Mouse (Mus musculus) limb, embryonic 13.5 days (tissue): ENCODE measurements at regions not wholly inside any gene's neighbourhood (a gene's known extent, or its start where the extent isn't known, plus 50 kb on each side); places are given as distances from the start of the nearest gene placed in this dataset.

ENCODE experiments used
- ATAC-seq: fragments of 200-750 bp; cut with Nextera tagmentation; 2 replicates; pipeline ENCODE4 v1.8.0; 2017; ENCODE audit warnings: low read depth, moderate number of reproducible peaks, moderate TSS enrichment; ENCODE audit not compliant: low FRiP score
- H3K27ac ChIP-seq: fragments of 300-500 bp; sonication (generic); 2 replicates; pipeline ENCODE4 v1.5.1; 2015; ENCODE audit warnings: inconsistent platforms, mild to moderate bottlenecking, moderate library complexity
- H3K27me3 ChIP-seq: fragments of 300-500 bp; sonication (generic); 2 replicates; pipeline ENCODE4 v1.6.1; 2015; ENCODE audit warnings: mild to moderate bottlenecking, inconsistent platforms
- H3K36me3 ChIP-seq: fragments of 300-500 bp; sonication (generic); 2 replicates; pipeline ENCODE4 v1.6.1; 2015; ENCODE audit warnings: inconsistent platforms, mild to moderate bottlenecking, moderate library complexity
- H3K4me1 ChIP-seq: fragments of 300-500 bp; sonication (generic); 2 replicates; pipeline ENCODE4 v1.6.1; 2015; ENCODE audit warnings: inconsistent platforms
- H3K4me2 ChIP-seq: fragments of 300-500 bp; sonication (generic); replicated peaks from 2 replicates; pipeline ENCODE4 v1.6.1; 2015; ENCODE audit warnings: inconsistent platforms, mild to moderate bottlenecking, moderate library complexity
- H3K4me3 ChIP-seq: fragments of 300-500 bp; sonication (generic); 2 replicates; pipeline ENCODE4 v1.5.1; 2015; ENCODE audit warnings: moderate library complexity, mild to moderate bottlenecking, inconsistent platforms
- H3K9ac ChIP-seq: fragments of 300-500 bp; sonication (generic); 2 replicates; pipeline ENCODE4 v1.6.1; 2015; ENCODE audit warnings: mild to moderate bottlenecking, inconsistent platforms
- H3K9me3 ChIP-seq: fragments of 300-500 bp; sonication (generic); 2 replicates; pipeline ENCODE4 v1.6.1; 2016; ENCODE audit warnings: inconsistent platforms
- WGBS: fragments of 180-500 bp; shearing (Covaris S2); methylation state at CpG from one replicate; pipeline ENCODE4 v1.1.7; 2015; 5-methylcytosine and 5-hydroxymethylcytosine counted together

- Histone ChIP-seq H3K9me3 (no peaks in the 10 kb centered on the region), H3K36me3 (no peaks in the 10 kb centered on the region), H3K9ac (no peak overlapping the region), H3K4me1 (no peaks in the 10 kb centered on the region), H3K4me3 (no peak overlapping the region), H3K27me3 (peaks cover 17% of the 10 kb centered on the region), H3K4me2 (no peak overlapping the region), H3K27ac (no peak overlapping the region)
- 6% methylated on average over 3 of the region's 3 CpGs for WGBS
- peak; percentile 48; the same call in 1 of the 2 replicates for ATAC-seq
These were observed 257.5 kb downstream of the Foxa2 start for GRCm38 (mm10) chr2:147789268-147789667.

- no peaks in the 10 kb centered on the region for H3K9me3 ChIP-seq
- H3K36me3 ChIP-seq, result no peaks in the 10 kb centered on the region
- ATAC-seq, result no peak
- H3K4me1 ChIP-seq, result no peaks in the 10 kb centered on the region
- no peak overlapping the region for H3K4me2 ChIP-seq
- peaks cover 17% of the 10 kb centered on the region for H3K27me3 ChIP-seq
- WGBS, result 69% methylated on average over 3 of the region's 3 CpGs
- no peak overlapping the region for H3K9ac ChIP-seq
- no peak overlapping the region for H3K27ac ChIP-seq
- H3K4me3 ChIP-seq, result no peak overlapping the region
These were observed 258.8 kb downstream of the Foxa2 start for GRCm38 (mm10) chr2:147788001-147788400.

GRCm38 (mm10) chr2:147782496-147782895 lies 264.3 kb downstream of the Foxa2 start:
- Histone ChIP-seq H3K4me1 (no peaks in the 10 kb centered on the region), H3K9me3 (no peaks in the 10 kb centered on the region), H3K27ac (no peak overlapping the region), H3K4me3 (no peak overlapping the region), H3K27me3 (no peaks in the 10 kb centered on the region), H3K4me2 (no peak overlapping the region), H3K36me3 (no peaks in the 10 kb centered on the region), H3K9ac (no peak overlapping the region)
- ATAC-seq, result no peak
- WGBS, result 62% methylated on average over 2 of the region's 2 CpGs

GRCm38 (mm10) chr2:147776316-147776715 lies 270.5 kb downstream of the Foxa2 start:
- H3K9me3 ChIP-seq, result no peaks in the 10 kb centered on the region
- 73% methylated on average over 2 of the region's 2 CpGs for WGBS
- H3K4me1 ChIP-seq, result no peaks in the 10 kb centered on the region

GRCm38 (mm10) chr2:147772579-147772978 lies 274.2 kb downstream of the Foxa2 start:
- no peak overlapping the region for H3K27ac ChIP-seq
- H3K27me3 ChIP-seq, result no peaks in the 10 kb centered on the region
- H3K4me1 ChIP-seq, result no peaks in the 10 kb centered on the region
- WGBS, result 39% methylated on average over 1 of the region's 1 CpGs
- no peak overlapping the region for H3K9ac ChIP-seq
- no peak overlapping the region for H3K4me2 ChIP-seq
- H3K9me3 ChIP-seq, result no peaks in the 10 kb centered on the region
- no peaks in the 10 kb centered on the region for H3K36me3 ChIP-seq
- H3K4me3 ChIP-seq, result no peak overlapping the region
- ATAC-seq, result no peak

More at GRCm38 (mm10) chr2:147776316-147776715, 270.5 kb downstream of the Foxa2 start:
- no peak for ATAC-seq
- H3K4me3 ChIP-seq, result no peak overlapping the region
- no peaks in the 10 kb centered on the region for H3K36me3 ChIP-seq
- no peak overlapping the region for H3K9ac ChIP-seq
- no peak overlapping the region for H3K27ac ChIP-seq
- H3K4me2 ChIP-seq, result no peak overlapping the region
- H3K27me3 ChIP-seq, result no peaks in the 10 kb centered on the region

- Histone ChIP-seq H3K4me3 (no peak overlapping the region), H3K9me3 (no peaks in the 10 kb centered on the region), H3K27me3 (peaks cover 11% of the 10 kb centered on the region), H3K9ac (no peak overlapping the region), H3K36me3 (no peaks in the 10 kb centered on the region), H3K4me1 (no peaks in the 10 kb centered on the region), H3K27ac (no peak overlapping the region), H3K4me2 (no peak overlapping the region)
- ATAC-seq, result no peak
- WGBS, result 66% methylated on average over 2 of the region's 2 CpGs
These were observed 293.7 kb downstream of the Foxa2 start for GRCm38 (mm10) chr2:147753089-147753488.

- no peak for ATAC-seq
- H3K4me3 ChIP-seq, result no peak overlapping the region
- H3K27me3 ChIP-seq, result peaks cover 18% of the 10 kb centered on the region
- H3K36me3 ChIP-seq, result no peaks in the 10 kb centered on the region
- no peak overlapping the region for H3K4me2 ChIP-seq
- H3K9me3 ChIP-seq, result no peaks in the 10 kb centered on the region
- WGBS, result 87% methylated on average over 3 of the region's 3 CpGs
- no peak overlapping the region for H3K27ac ChIP-seq
- no peaks in the 10 kb centered on the region for H3K4me1 ChIP-seq
- no peak overlapping the region for H3K9ac ChIP-seq
These were observed 294.9 kb downstream of the Foxa2 start for GRCm38 (mm10) chr2:147751831-147752230.

- 13% methylated on average over 4 of the region's 4 CpGs for WGBS
- Histone ChIP-seq H3K9ac (no peak overlapping the region), H3K9me3 (no peaks in the 10 kb centered on the region), H3K27ac (no peak overlapping the region), H3K4me2 (no peak overlapping the region), H3K4me1 (no peaks in the 10 kb centered on the region), H3K27me3 (peaks cover 17% of the 10 kb centered on the region), H3K36me3 (no peaks in the 10 kb centered on the region), H3K4me3 (no peak overlapping the region)
- ATAC-seq, result no peak
These were observed 298.8 kb downstream of the Foxa2 start for GRCm38 (mm10) chr2:147748006-147748405.

GRCm38 (mm10) chr2:147743908-147744307 lies 302.9 kb downstream of the Foxa2 start:
- 85% methylated on average over 2 of the region's 2 CpGs for WGBS
- H3K36me3 ChIP-seq, result no peaks in the 10 kb centered on the region
- H3K27ac ChIP-seq, result no peak overlapping the region
- H3K4me3 ChIP-seq, result no peak overlapping the region
- no peak for ATAC-seq
- H3K27me3 ChIP-seq, result peaks cover 34% of the 10 kb centered on the region
- H3K4me2 ChIP-seq, result no peak overlapping the region
- no peak overlapping the region for H3K9ac ChIP-seq
- no peaks in the 10 kb centered on the region for H3K9me3 ChIP-seq
- H3K4me1 ChIP-seq, result no peaks in the 10 kb centered on the region

- H3K4me2 ChIP-seq, result no peak overlapping the region
- no peak overlapping the region for H3K4me3 ChIP-seq
- peaks cover 48% of the 10 kb centered on the region for H3K27me3 ChIP-seq
- WGBS, result 35% methylated on average over 10 of the region's 10 CpGs
- H3K9ac ChIP-seq, result no peak overlapping the region
- no peaks in the 10 kb centered on the region for H3K4me1 ChIP-seq
- H3K27ac ChIP-seq, result no peak overlapping the region
- no peaks in the 10 kb centered on the region for H3K36me3 ChIP-seq
- ATAC-seq, result peak; percentile 57; the same call in 1 of the 2 replicates
- H3K9me3 ChIP-seq, result no peaks in the 10 kb centered on the region
These were observed 308.4 kb downstream of the Foxa2 start for GRCm38 (mm10) chr2:147738307-147738872.

GRCm38 (mm10) chr2:147727396-147727795 lies 319.4 kb downstream of the Foxa2 start:
- Histone ChIP-seq H3K27ac (no peak overlapping the region), H3K27me3 (peaks cover 83% of the 10 kb centered on the region), H3K9me3 (no peaks in the 10 kb centered on the region), H3K36me3 (no peaks in the 10 kb centered on the region), H3K9ac (no peak overlapping the region), H3K4me3 (no peak overlapping the region), H3K4me2 (no peak overlapping the region), H3K4me1 (no peaks in the 10 kb centered on the region)
- WGBS, result 26% methylated on average over 4 of the region's 4 CpGs
- ATAC-seq, result no peak

- H3K27me3 ChIP-seq, result peaks cover 56% of the 10 kb centered on the region
- no peak overlapping the region for H3K4me3 ChIP-seq
- no peaks in the 10 kb centered on the region for H3K9me3 ChIP-seq
- no peak overlapping the region for H3K4me2 ChIP-seq
- no peak for ATAC-seq
- WGBS, result 84% methylated on average over 3 of the region's 3 CpGs
- H3K36me3 ChIP-seq, result no peaks in the 10 kb centered on the region
- H3K9ac ChIP-seq, result no peak overlapping the region
- peaks cover 14% of the 10 kb centered on the region for H3K4me1 ChIP-seq
- no peak overlapping the region for H3K27ac ChIP-seq
These were observed 327.8 kb downstream of the Foxa2 start for GRCm38 (mm10) chr2:147718936-147719335.

- Histone ChIP-seq H3K4me2 (no peak overlapping the region), H3K36me3 (no peaks in the 10 kb centered on the region), H3K4me3 (no peak overlapping the region), H3K9ac (no peak overlapping the region), H3K4me1 (peaks cover 14% of the 10 kb centered on the region), H3K9me3 (no peaks in the 10 kb centered on the region), H3K27ac (no peak overlapping the region), H3K27me3 (peaks cover 49% of the 10 kb centered on the region)
- peak; percentile 80 for ATAC-seq
- 43% methylated on average over 12 of the region's 12 CpGs for WGBS
These were observed 329.3 kb downstream of the Foxa2 start for GRCm38 (mm10) chr2:147717484-147717947.
